Mouse (Mus musculus) heart, postnatal 0 days (tissue): ENCODE measurements around the gene Ctsll3. TPM values are rescaled to one million over a fixed set of nuclear protein-coding genes. Genes with fewer than 3 reads are reported as not detected.

Experiments used
- ATAC-seq: fragments of 200-750 bp; cut with Nextera tagmentation; 2 replicates; pipeline ENCODE4 v1.8.0; 2017; ENCODE audit warnings: low read depth, moderate number of reproducible peaks, moderate library complexity; ENCODE audit not compliant: insufficient read depth
- DNase-seq: peaks from one replicate; pipeline ENCODE4 v3.0.0-alpha.2; 2016; ENCODE audit warnings: low spot score
- H3K27ac ChIP-seq: fragments of 300-500 bp; sonication (generic); 2 replicates; pipeline ENCODE4 v1.5.1; 2014; ENCODE audit warnings: low read depth, mild to moderate bottlenecking
- H3K27me3 ChIP-seq: fragments of 300-500 bp; sonication (generic); 2 replicates; pipeline ENCODE4 v1.6.1; 2014; ENCODE audit warnings: low read length, mixed read lengths; ENCODE audit not compliant: control insufficient read depth, insufficient read depth
- H3K36me3 ChIP-seq: fragments of 300-500 bp; sonication (generic); replicated peaks from 2 replicates; pipeline ENCODE4 v1.6.1; 2014; ENCODE audit warnings: low read length, mixed read lengths; ENCODE audit not compliant: control insufficient read depth, insufficient read depth
- H3K4me1 ChIP-seq: fragments of 300-500 bp; sonication (generic); 2 replicates; pipeline ENCODE4 v1.6.1; 2014; ENCODE audit warnings: antibody characterized with exemption; ENCODE audit not compliant: control insufficient read depth, insufficient read depth
- H3K4me2 ChIP-seq: fragments of 300-500 bp; sonication (generic); 2 replicates; pipeline ENCODE4 v1.6.1; 2014; ENCODE audit warnings: low read depth, mild to moderate bottlenecking, low read length, moderate library complexity
- H3K4me3 ChIP-seq: fragments of 300-500 bp; sonication (generic); 2 replicates; pipeline ENCODE4 v1.5.1; 2014; ENCODE audit warnings: low read depth, low read length
- H3K9ac ChIP-seq: fragments of 300-500 bp; sonication (generic); replicated peaks from 2 replicates; pipeline ENCODE4 v1.6.1; 2014; ENCODE audit warnings: low read depth, low read length, mixed read lengths
- H3K9me3 ChIP-seq: fragments of 300-500 bp; sonication (generic); replicated peaks from 2 replicates; pipeline ENCODE4 v1.6.1; 2016; ENCODE audit warnings: low read length; ENCODE audit not compliant: control insufficient read depth
- CTCF ChIP-seq: IDR thresholded peaks from 2 replicates; pipeline ENCODE4 v1.5.1; 2016; ENCODE audit warnings: antibody characterized with exemption, control low read depth, low read depth
- EP300 ChIP-seq: IDR thresholded peaks from 2 replicates; pipeline ENCODE4 v1.6.1; 2016; ENCODE audit warnings: antibody characterized with exemption, low read depth
- WGBS: fragments of 180-500 bp; shearing (Covaris S2); extraction: QIAGEN DNeasy Blood & Tissue Kit; methylation state at CpG from one replicate; pipeline ENCODE4 v1.1.7; 2014; 5-methylcytosine and 5-hydroxymethylcytosine counted together
- polyA plus RNA-seq: library from polyadenylated mRNA; unstranded; fragments of >200 nt; fragmentation: Nextera tagmentation; extraction: Ambion mirVana; gene quantifications from 2 replicates; pipeline ENCODE4 v1.2.1, GENCODE M21; 2015
- total RNA-seq: library from RNA; depleted of rRNA; stranded (reverse); fragments of >200 nt; gene quantifications from 2 replicates; pipeline ENCODE4 v1.2.3, GENCODE M21; 2014; ENCODE audit warnings: low replicate concordance; rRNA removed

Ctsll3 gene
- not detected in 2 replicates for total RNA-seq
- not detected in 2 replicates for polyA plus RNA-seq

DNA sequence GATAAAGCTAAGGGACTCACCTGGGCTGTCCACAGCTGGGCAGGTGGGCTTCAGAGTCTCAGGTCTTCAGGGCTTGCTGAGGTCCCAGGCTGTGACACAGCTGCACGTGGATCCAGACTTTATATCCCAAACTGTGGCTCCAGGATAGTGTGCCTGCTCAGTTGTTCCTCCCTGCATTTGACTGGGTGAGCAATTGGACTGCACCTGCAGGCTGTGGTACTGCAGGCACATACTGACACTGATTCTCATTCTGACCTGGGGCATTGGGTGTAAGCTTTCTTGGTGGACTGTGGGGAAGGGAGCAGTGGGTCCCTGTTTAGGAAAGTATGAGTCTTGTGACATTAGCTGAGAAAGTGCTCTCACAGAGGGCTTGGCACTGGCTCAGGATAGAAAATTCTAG lies at the start of gene Ctsll3:
Ctsll3 (minus strand) TSS at position 101 of the 400 bp plus-strand sequence.
- TF ChIP-seq EP300 (no peak), CTCF (no peak)
- 64% methylated on average over 1 of the region's 1 CpGs for WGBS

DNA sequence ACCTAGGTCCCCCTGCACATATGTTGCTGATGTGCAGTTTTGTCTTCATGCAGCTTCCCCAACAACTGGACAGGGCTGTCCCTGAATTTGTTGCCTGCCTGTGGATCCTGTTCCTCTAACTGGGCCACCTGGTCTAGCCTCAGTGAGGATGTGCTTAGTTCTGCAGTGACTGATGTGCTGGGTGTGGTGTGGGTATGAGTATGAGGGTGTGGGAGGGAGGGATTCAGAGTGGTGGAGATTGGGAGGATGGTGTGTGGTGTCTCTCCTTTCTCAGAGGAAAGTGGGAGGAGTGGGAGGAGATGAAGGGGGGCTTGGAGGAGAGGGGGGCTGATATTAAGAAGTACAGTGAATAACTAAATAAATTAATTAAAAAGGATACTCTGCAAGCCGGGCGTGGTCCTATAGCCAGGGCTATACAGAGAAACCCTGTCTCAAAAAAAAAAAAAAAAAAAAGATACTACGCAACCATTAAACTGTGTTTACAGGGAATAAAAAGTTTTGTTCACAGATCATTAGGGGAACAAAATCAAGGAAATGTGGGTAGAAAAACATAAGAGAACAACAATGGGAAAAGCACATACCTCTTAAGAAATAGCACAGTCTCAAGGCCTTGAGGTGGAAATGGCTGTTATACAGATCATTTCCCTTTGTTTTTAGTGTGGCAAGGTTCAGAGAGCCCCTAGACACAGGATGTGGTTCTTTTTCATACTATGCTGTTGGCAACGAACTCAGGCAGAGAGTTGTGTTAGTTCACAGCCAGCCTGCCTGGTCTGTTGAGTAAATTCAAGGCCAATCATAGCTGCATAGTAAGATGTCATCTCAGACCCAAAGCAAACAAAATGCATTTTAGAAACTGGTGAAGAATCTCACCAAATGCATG lies 45.8 kb upstream of the Ctsll3 start:
- Histone ChIP-seq H3K4me3 (no peak overlapping the region), H3K36me3 (no peaks in the 10 kb centered on the region), H3K27me3 (no peaks in the 10 kb centered on the region), H3K4me2 (no peak overlapping the region), H3K9me3 (no peaks in the 10 kb centered on the region), H3K4me1 (no peaks in the 10 kb centered on the region), H3K9ac (no peak overlapping the region), H3K27ac (peak overlapping the region; percentile 70)
- WGBS: 61% methylated on average over 4 of the region's 4 CpGs
- DNase-seq (no peak), ATAC-seq (peak; percentile 80)
- no peak for TF ChIP-seq CTCF
- peak; percentile 73; the same call in 1 of the 2 replicates for TF ChIP-seq EP300

More for the DNA sequence above, at the start of gene Ctsll3:
- Histone ChIP-seq H3K27me3 (no peaks in the 10 kb centered on the region), H3K4me1 (no peaks in the 10 kb centered on the region), H3K9ac (no peak within 1 kb of the TSS), H3K27ac (no peak within 1 kb of the TSS), H3K4me3 (no peak within 1 kb of the TSS), H3K4me2 (no peak within 1 kb of the TSS), H3K36me3 (no peaks in the 10 kb centered on the region), H3K9me3 (no peaks in the 10 kb centered on the region)
- no peak for DNase-seq
- no peak for ATAC-seq

DNA sequence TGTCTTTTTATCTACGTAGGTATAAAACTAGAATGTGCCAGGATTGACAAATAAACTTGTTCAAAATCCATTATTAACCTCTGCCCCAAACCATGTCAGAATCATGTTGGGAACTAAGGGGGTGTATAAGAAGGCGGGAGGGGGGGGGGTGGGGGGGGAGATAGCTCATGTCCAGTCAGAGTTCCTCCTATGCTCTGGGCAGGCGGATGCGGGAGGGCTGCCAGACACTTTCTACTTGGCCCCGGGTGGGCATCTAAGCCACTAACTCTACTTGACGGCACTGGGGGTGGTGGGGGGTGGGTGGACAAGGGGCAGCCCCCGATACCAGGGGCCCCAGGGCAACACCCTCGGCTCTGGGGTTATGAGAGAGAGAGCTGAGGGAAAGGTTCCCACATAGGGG lies 40.5 kb upstream of the Ctsll3 start:
- TF ChIP-seq CTCF (no peak), EP300 (no peak)
- Histone ChIP-seq H3K4me1 (no peaks in the 10 kb centered on the region), H3K9me3 (no peaks in the 10 kb centered on the region), H3K4me2 (no peak overlapping the region), H3K4me3 (no peak overlapping the region), H3K9ac (no peak overlapping the region), H3K36me3 (no peaks in the 10 kb centered on the region), H3K27ac (no peak overlapping the region), H3K27me3 (no peaks in the 10 kb centered on the region)
- DNase-seq (no peak), ATAC-seq (no peak)
- WGBS: 70% methylated on average over 8 of the region's 8 CpGs

DNA sequence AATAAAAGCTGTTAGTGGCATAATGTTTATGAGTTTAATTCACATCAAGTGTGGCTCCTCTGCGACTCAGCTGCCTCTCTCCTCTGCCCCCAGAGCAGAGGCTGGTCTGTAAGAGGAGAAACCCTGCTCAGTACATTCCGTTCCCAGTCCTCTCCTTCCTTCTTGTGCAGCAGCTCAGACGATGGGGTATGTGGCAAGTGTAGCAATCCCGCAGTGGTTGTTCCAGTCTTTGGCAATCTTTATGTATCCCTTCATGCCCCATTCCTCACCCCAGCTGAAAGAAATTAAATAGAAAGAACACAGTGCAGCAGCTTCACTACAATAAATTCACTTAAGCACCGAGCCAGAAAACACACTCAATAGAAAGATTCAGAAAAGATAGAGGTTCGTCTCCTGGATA lies 40.1 kb upstream of the Ctsll3 start:
- H3K4me2 ChIP-seq: no peak overlapping the region
- TF ChIP-seq CTCF: no peak
- TF ChIP-seq EP300: no peak
- WGBS: 59% methylated on average over 6 of the region's 6 CpGs
- no peaks in the 10 kb centered on the region for H3K27me3 ChIP-seq
- H3K9ac ChIP-seq: no peak overlapping the region
- H3K36me3 ChIP-seq: no peaks in the 10 kb centered on the region
- no peak overlapping the region for H3K4me3 ChIP-seq
- H3K9me3 ChIP-seq: no peaks in the 10 kb centered on the region
- DNase-seq (peak; percentile 13), ATAC-seq (no peak)
- H3K4me1 ChIP-seq: no peaks in the 10 kb centered on the region
- no peak overlapping the region for H3K27ac ChIP-seq

DNA sequence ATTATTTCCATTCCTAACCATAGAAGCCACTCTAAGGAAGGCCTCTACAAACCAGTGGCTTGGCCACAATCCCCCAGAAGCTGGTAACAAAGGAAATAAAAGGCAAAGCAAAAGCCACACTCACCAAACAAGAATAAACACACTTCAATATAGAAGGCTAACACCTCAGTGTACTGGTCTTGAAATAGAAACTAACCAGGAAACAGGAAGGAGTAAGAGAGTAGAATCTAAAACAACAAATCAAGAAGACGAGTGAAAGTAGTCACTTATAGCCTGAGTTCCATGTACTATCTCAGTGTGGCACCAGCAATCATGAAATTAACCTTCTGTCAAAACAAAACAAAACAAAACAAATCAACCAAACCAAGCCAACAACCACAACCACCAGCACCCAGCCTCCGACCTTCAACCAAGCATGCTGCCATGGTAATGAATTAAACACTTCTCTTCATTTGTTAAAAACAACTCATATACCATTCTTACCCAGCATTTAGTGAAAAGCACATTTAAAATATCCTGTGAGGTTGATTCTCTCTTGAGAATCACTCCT lies 36.8 kb upstream of the Ctsll3 start:
- ATAC-seq (no peak), DNase-seq (no peak)
- H3K4me2 ChIP-seq: no peak overlapping the region
- no peak for TF ChIP-seq CTCF
- no peak for TF ChIP-seq EP300
- H3K36me3 ChIP-seq: no peaks in the 10 kb centered on the region
- H3K9me3 ChIP-seq: no peaks in the 10 kb centered on the region
- no peak overlapping the region for H3K4me3 ChIP-seq
- H3K9ac ChIP-seq: no peak overlapping the region
- no peak overlapping the region for H3K27ac ChIP-seq
- WGBS: 50% methylated on average over 2 of the region's 2 CpGs
- H3K27me3 ChIP-seq: no peaks in the 10 kb centered on the region
- H3K4me1 ChIP-seq: no peaks in the 10 kb centered on the region

- no peaks in the 10 kb centered on the region for H3K9me3 ChIP-seq
- H3K27me3 ChIP-seq: no peaks in the 10 kb centered on the region
- ATAC-seq: no peak
- DNase-seq: peak; percentile 21
- H3K27ac ChIP-seq: no peak overlapping the region
- no peaks in the 10 kb centered on the region for H3K36me3 ChIP-seq
- H3K4me2 ChIP-seq: no peak overlapping the region
- TF ChIP-seq CTCF: peak; percentile 55
- no peak for TF ChIP-seq EP300
- WGBS: 51% methylated on average over 3 of the region's 3 CpGs
- no peaks in the 10 kb centered on the region for H3K4me1 ChIP-seq
- no peak overlapping the region for H3K9ac ChIP-seq
- no peak overlapping the region for H3K4me3 ChIP-seq
These were observed 23.4 kb upstream of the Ctsll3 start for GRCm38 (mm10) chr13:60826052-60826451.
